Mouse (Mus musculus) midbrain, embryonic 11.5 days (tissue): ENCODE measurements around the gene Tle3. TPM values are rescaled to one million over a fixed set of nuclear protein-coding genes. Genes with fewer than 3 reads are reported as not detected.

Experiments
- ATAC-seq: fragments of 200-750 bp; cut with Nextera tagmentation; 2 replicates; pipeline ENCODE4 v1.8.0; 2017; ENCODE audit warnings: moderate TSS enrichment, moderate library complexity; ENCODE audit not compliant: low FRiP score
- DNase-seq: peaks from one replicate; pipeline ENCODE4 v3.0.0; 2015; ENCODE audit warnings: low spot score; ENCODE audit errors: missing footprints
- H3K27ac ChIP-seq: fragments of 300-500 bp; sonication (generic); 2 replicates; pipeline ENCODE4 v1.5.1; 2014; ENCODE audit warnings: low read depth, low read length
- H3K27me3 ChIP-seq: fragments of 300-500 bp; sonication (generic); 2 replicates; pipeline ENCODE4 v1.6.1; 2014; ENCODE audit warnings: mild to moderate bottlenecking, low read length, moderate library complexity, mixed read lengths; ENCODE audit not compliant: control insufficient read depth, insufficient read depth
- H3K36me3 ChIP-seq: fragments of 300-500 bp; sonication (generic); 2 replicates; pipeline ENCODE4 v1.6.1; 2014; ENCODE audit warnings: mild to moderate bottlenecking, low read length, moderate library complexity, mixed read lengths; ENCODE audit not compliant: control insufficient read depth, insufficient read depth
- H3K4me1 ChIP-seq: fragments of 300-500 bp; sonication (generic); 2 replicates; pipeline ENCODE4 v1.6.1; 2014; ENCODE audit warnings: low read length; ENCODE audit not compliant: control insufficient read depth, insufficient read depth
- H3K4me2 ChIP-seq: fragments of 300-500 bp; sonication (generic); 2 replicates; pipeline ENCODE4 v1.6.1; 2014; ENCODE audit warnings: mild to moderate bottlenecking, moderate library complexity
- H3K4me3 ChIP-seq: fragments of 300-500 bp; sonication (generic); 2 replicates; pipeline ENCODE4 v1.5.1; 2014; ENCODE audit warnings: low read depth, low read length
- H3K9ac ChIP-seq: fragments of 300-500 bp; sonication (generic); 2 replicates; pipeline ENCODE4 v1.6.1; 2014; ENCODE audit warnings: low read length
- H3K9me3 ChIP-seq: fragments of 300-500 bp; sonication (generic); 2 replicates; pipeline ENCODE4 v1.6.1; 2016; ENCODE audit warnings: low read length; ENCODE audit not compliant: control insufficient read depth
- WGBS: fragments of 180-500 bp; shearing (Covaris S2); extraction: QIAGEN DNeasy Blood & Tissue Kit; methylation state at CpG from one replicate; pipeline ENCODE4 v1.1.7; 2014; 5-methylcytosine and 5-hydroxymethylcytosine counted together
- polyA plus RNA-seq: library from polyadenylated mRNA; unstranded; fragments of >200 nt; fragmentation: Nextera tagmentation; extraction: Ambion mirVana; gene quantifications from 2 replicates; pipeline ENCODE4 v1.2.1, GENCODE M21; 2014

Tle3 gene
- polyA plus RNA-seq: 38.2 and 38.9 TPM in 2 replicates

DNA sequence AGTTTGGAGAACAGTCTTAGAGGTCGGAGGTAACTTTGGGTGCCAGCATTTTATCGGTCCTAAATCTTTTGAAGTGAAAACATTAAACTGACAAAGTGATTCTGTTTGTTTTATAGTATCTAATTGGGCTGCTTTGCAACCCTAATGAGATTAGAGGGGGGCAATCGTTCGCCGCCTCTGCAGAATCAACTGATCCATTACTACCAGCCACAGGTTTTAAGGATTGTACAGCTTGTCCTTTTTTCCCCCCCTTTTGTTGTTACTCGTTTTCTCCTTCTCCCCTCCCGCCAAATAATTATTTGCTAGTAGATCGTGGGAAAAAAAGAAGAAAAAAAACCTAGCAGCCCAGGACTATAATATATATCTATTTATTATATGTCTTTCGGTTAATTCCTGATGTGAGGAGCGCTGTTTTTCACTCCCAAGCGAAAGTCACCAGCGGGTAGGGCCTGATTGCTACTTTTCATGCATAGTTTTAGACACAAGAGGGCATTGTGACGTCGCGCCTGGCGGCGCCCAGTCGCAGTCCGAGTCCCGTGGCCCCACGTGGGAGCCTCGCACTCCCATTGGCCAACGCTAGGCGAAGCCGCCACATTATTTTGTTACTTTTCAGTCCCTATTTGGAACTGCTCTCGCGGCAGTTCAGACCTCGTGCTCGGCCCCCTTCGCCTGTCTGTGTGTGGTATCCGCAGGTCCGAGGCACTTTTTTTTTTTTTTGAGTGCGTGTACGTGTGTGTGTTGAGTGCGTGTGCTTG, at the start of gene Tle3:
TSS of gene Tle3 (plus strand) at position 612 of the 755 bp plus-strand sequence.
- Histone ChIP-seq H3K4me1 (peaks cover 54% of the 10 kb centered on the region), H3K36me3 (no peaks in the 10 kb centered on the region; the same call in 1 of the 2 replicates), H3K9ac (peak within 1 kb of the TSS; percentile 98)

DNA sequence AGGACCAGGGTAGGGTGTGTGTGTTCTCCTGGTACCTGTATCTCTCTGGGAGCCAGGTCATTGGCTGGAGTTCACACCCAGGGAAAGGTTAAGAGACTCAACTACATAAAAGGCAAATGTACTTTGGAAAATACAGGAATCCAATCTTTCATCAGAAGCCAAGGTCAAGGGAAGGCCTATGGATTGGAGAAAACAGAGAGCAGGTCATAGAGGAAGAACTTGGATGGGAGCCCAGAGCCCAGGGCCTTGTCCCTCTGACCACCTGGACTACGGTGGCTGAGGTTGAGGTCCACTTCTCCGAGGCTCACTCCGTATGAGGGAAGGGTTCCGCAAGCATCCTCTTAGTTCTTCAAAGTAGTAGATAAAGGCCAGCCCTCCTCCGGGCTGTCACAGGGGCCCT, 48.9 kb upstream of the Tle3 start:
- Histone ChIP-seq H3K4me1 (peaks cover 15% of the 10 kb centered on the region), H3K9ac (no peak overlapping the region), H3K9me3 (no peaks in the 10 kb centered on the region), H3K27ac (no peak overlapping the region), H3K4me2 (no peak overlapping the region), H3K4me3 (no peak overlapping the region), H3K27me3 (no peaks in the 10 kb centered on the region), H3K36me3 (no peaks in the 10 kb centered on the region)
- WGBS: 88% methylated on average over 5 of the region's 5 CpGs
- ATAC-seq (no peak), DNase-seq (no peak)

More for the DNA sequence above, at the start of gene Tle3:
- peak; percentile 62 for ATAC-seq
- Histone ChIP-seq H3K4me2 (peak within 1 kb of the TSS; percentile 99), H3K4me3 (peak within 1 kb of the TSS; percentile 87), H3K9me3 (no peaks in the 10 kb centered on the region), H3K27ac (peak within 1 kb of the TSS; percentile 93), H3K27me3 (peaks cover 6% of the 10 kb centered on the region; the same call in 1 of the 2 replicates)
- under 1% methylated on average over 35 of the region's 35 CpGs for WGBS
- peak; percentile 99 for DNase-seq

DNA sequence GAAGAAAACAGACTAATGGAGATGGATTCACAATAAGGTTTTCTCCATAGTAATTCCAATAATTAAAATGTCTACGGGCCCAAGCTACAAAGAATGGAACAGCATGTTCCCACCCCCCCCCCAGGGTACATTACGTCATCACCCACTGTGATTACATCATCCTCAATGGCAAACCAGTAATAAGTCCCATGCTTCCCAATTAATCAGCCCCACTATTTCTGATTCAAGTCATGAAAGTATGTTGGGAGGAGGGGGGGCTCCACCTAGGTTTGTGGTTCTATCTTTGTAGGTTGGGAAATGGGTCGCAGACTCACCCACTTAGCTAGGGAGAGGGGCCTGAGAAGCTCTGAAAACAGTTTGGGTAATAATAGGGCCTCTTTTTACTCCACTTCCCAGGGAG, 48.3 kb upstream of the Tle3 start:
- Histone ChIP-seq H3K4me2 (no peak overlapping the region), H3K27ac (no peak overlapping the region), H3K27me3 (no peaks in the 10 kb centered on the region), H3K4me1 (peaks cover 15% of the 10 kb centered on the region), H3K4me3 (no peak overlapping the region), H3K9me3 (no peaks in the 10 kb centered on the region), H3K36me3 (no peaks in the 10 kb centered on the region), H3K9ac (no peak overlapping the region)
- ATAC-seq: no peak
- WGBS: 41% methylated on average over 3 of the region's 3 CpGs
- DNase-seq: no peak

DNA sequence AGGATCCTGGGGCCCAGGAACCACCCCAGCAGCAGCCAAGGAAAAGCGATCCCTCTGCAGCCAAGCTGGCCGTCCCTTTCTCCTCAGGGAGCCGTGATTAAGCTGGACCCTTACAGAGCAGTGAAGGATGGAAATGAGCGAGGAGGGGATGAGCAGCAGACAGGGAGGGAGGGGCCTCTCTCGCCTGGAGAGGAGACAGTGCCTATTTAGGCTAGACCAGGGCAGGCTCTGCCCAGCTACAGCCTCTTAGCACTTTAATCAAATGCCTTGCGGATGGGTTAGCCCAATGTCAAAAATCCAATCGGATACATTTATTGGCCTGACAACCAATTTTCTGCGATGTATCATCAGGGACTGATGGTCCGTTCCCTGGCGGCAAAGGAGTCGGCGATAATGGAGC, 47.8 kb upstream of the Tle3 start:
- Histone ChIP-seq H3K27ac (no peak overlapping the region), H3K27me3 (no peaks in the 10 kb centered on the region), H3K9ac (no peak overlapping the region), H3K9me3 (no peaks in the 10 kb centered on the region), H3K4me2 (peak overlapping the region; percentile 32), H3K4me3 (no peak overlapping the region), H3K36me3 (no peaks in the 10 kb centered on the region), H3K4me1 (peaks cover 15% of the 10 kb centered on the region)
- DNase-seq: peak; percentile 90
- ATAC-seq: 0 out of 2 replicates have a peak, but pooled peaks have one; percentile 55
- 4% methylated on average over 12 of the region's 12 CpGs for WGBS

DNA sequence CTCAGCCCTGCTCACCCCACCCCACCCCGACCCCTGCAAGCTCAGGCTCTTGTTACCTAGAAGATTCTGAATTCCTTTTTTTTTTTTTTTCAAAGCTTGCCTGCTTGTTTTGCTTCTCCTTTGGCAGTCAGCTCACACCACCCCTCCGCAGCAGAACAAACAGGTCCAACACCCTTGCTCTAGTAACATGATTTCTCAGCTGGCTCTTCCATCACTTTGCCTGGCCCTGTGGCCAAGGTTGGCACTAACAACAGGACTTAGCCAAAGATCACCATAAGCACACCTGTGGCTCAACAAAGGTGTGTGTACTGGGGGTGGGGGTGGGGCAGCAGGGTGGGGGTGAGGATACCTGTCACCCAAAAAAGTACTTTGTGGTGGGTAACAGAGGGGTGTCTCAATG, 47.2 kb upstream of the Tle3 start:
- H3K4me2 ChIP-seq: no peak overlapping the region
- H3K36me3 ChIP-seq: no peaks in the 10 kb centered on the region
- DNase-seq (no peak), ATAC-seq (no peak)
- WGBS: 26% methylated on average over 2 of the region's 2 CpGs
- H3K4me1 ChIP-seq: peaks cover 15% of the 10 kb centered on the region
- no peak overlapping the region for H3K9ac ChIP-seq
- H3K4me3 ChIP-seq: no peak overlapping the region
- H3K27ac ChIP-seq: no peak overlapping the region
- no peaks in the 10 kb centered on the region for H3K9me3 ChIP-seq
- no peaks in the 10 kb centered on the region for H3K27me3 ChIP-seq

DNA sequence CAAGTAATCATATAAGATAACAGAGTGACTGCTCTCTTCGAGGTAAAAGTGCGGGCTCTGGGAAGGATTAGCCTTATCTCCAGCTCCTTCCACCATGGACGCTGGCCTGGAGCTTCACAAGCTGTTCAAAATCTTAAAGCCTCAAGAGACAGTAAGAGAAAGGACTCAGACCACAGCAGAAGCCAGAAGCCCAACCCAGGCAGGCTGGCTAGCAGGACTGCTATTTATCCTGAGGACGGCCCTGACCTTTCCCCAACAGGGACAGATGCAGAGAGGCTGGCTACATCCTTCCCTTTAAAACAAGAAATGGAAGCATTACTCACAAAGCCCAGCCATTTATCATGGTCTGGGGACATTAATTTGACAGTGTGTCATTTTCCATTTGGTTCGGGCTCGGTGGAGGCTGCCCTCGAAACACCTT, 46.2 kb upstream of the Tle3 start:
- DNase-seq: no peak
- 43% methylated on average over 7 of the region's 7 CpGs for WGBS

DNA sequence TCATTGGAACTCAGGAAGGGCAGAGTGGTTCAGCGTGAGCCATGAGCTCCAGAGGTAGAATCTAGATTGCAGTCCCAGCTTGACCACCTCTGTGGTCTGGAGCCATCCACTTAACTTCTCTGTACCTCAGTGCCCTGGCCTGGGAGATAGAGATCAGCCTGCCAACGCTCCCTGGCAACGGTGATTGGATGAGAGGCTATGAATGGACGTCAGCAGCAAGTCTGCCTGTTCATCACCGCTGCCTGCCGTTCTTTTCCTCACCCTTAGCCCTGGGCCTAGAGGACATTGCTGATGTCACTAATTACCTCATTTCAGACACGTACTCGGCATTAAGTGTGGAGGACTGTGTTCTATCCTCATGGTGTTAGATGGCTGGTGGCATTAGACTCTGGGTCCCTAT, 45.2 kb upstream of the Tle3 start:
- Histone ChIP-seq H3K4me2 (no peak overlapping the region), H3K4me3 (no peak overlapping the region), H3K9ac (no peak overlapping the region), H3K36me3 (no peaks in the 10 kb centered on the region), H3K27me3 (no peaks in the 10 kb centered on the region), H3K4me1 (peaks cover 15% of the 10 kb centered on the region), H3K27ac (no peak overlapping the region), H3K9me3 (no peaks in the 10 kb centered on the region)
- WGBS: 59% methylated on average over 8 of the region's 8 CpGs
- DNase-seq: no peak
- ATAC-seq: no peak

More for the DNA sequence above, 46.2 kb upstream of the Tle3 start:
- no peak for ATAC-seq
- H3K36me3 ChIP-seq: no peaks in the 10 kb centered on the region
- no peak overlapping the region for H3K4me2 ChIP-seq
- H3K27ac ChIP-seq: no peak overlapping the region
- H3K9ac ChIP-seq: no peak overlapping the region
- no peaks in the 10 kb centered on the region for H3K9me3 ChIP-seq
- H3K27me3 ChIP-seq: no peaks in the 10 kb centered on the region
- H3K4me1 ChIP-seq: peaks cover 15% of the 10 kb centered on the region
- H3K4me3 ChIP-seq: no peak overlapping the region

DNA sequence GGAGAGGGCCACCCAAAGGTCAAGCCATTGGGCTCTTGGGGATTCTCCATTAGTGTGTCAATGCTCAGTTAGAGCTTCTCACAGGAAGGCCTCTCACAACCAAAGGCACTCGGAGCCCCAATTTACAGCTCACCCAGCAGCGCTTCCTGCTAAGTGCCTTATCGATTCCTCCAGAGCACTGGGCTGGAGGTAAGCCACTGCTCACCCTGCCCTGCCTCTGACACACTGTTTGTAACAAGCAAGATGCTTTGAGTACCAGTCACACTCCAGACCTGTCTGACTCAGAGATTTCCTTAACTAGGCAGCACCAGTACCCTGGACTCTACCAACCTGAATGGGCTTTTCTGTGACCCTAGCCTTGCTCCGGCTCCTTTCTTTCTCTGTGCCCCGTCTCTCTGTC, 44.0 kb upstream of the Tle3 start:
- Histone ChIP-seq H3K4me2 (no peak overlapping the region), H3K9ac (no peak overlapping the region), H3K4me3 (no peak overlapping the region), H3K27me3 (no peaks in the 10 kb centered on the region), H3K36me3 (no peaks in the 10 kb centered on the region), H3K27ac (no peak overlapping the region), H3K4me1 (peaks cover 15% of the 10 kb centered on the region), H3K9me3 (no peaks in the 10 kb centered on the region)
- ATAC-seq (no peak), DNase-seq (no peak)
- 81% methylated on average over 5 of the region's 5 CpGs for WGBS

DNA sequence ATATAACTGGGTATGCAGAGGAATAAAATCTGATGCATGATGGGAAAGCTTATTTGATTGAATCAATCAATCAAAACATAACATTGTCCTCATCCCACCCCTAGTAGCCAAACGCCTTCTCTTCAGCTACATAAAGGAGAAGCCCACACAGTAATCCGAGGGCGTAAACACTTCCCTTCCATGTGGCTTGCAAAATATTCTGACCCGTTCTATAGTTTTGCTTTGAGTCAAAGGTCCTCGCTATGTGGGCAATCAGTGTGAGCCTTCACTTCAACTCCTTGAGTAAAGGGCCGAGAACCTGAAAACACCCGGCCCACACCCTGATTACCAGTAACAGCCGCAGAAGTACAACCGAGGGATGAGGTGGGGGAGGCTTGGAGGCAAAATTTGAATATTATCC, 41.4 kb upstream of the Tle3 start:
- H3K4me2 ChIP-seq: no peak overlapping the region
- H3K4me1 ChIP-seq: peaks cover 4% of the 10 kb centered on the region
- 90% methylated on average over 9 of the region's 9 CpGs for WGBS
- ATAC-seq (no peak), DNase-seq (no peak)
- no peak overlapping the region for H3K4me3 ChIP-seq
- no peaks in the 10 kb centered on the region for H3K27me3 ChIP-seq
- no peak overlapping the region for H3K9ac ChIP-seq
- no peaks in the 10 kb centered on the region for H3K36me3 ChIP-seq
- no peak overlapping the region for H3K27ac ChIP-seq
- H3K9me3 ChIP-seq: no peaks in the 10 kb centered on the region
